Mouse (Mus musculus) brain, embryonic 14.5 days (tissue): Measurements from ENCODE around the gene Ifitm10. TPM values are rescaled to one million over a fixed set of nuclear protein-coding genes. Genes with fewer than 3 reads are reported as not detected.

Experiments used
- DNase-seq: peaks from one replicate; pipeline ENCODE4 v3.0.0-alpha.2; 2011; ENCODE audit warnings: low read depth
- CTCF ChIP-seq: fragments of 200-500 bp; IDR thresholded peaks from 2 replicates; pipeline ENCODE4 v1.5.1; 2012; ENCODE audit warnings: inconsistent platforms, mild to moderate bottlenecking, moderate library complexity, borderline replicate concordance; ENCODE audit not compliant: insufficient read depth, insufficient read length; ENCODE audit errors: extremely low read depth
- POLR2A ChIP-seq: fragments of 200-500 bp; IDR thresholded peaks from 2 replicates; pipeline ENCODE4 v1.6.1; 2012; ENCODE audit warnings: mild to moderate bottlenecking, inconsistent platforms, borderline replicate concordance; ENCODE audit not compliant: poor library complexity, insufficient read depth, insufficient read length, severe bottlenecking; ENCODE audit errors: extremely low read depth
- polyA plus RNA-seq: library from polyadenylated mRNA; depleted of rRNA; stranded (reverse); fragments of >200 nt; gene quantifications from 2 replicates; pipeline ENCODE4 v1.2.3, GENCODE M21; 2012

Ifitm10 gene
- polyA plus RNA-seq, 1 experiment, result 2.8 TPM

DNA sequence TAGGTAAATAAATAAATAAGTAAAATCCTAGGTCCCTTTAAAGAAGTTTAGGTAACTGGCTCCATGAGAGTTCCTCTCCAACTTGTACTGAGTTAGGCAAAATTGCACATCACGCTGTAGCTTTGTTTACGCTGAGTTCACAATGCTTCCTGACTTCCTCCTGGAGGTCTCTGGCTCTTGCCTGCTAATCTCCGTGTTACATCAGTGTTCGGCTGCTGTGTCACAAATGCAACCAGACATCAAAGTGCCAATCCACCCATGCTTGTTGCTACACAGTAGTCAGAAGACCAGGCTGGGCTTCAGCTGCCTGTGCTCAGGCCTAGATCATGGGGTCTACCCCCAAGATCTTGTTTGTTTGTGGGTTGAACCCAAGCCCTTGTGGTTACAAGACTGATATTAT is 30.0 kb upstream of the Ifitm10 start:
- TF ChIP-seq CTCF (no peak), POLR2A (no peak)

GRCm38 (mm10) chr7:142400750-142401142 is 27.2 kb upstream of the Ifitm10 start:
- DNase-seq, result peak; percentile 46
- TF ChIP-seq CTCF, result no peak
- no peak for TF ChIP-seq POLR2A

More for the DNA sequence above, 30.0 kb upstream of the Ifitm10 start:
- DNase-seq, result no peak

GRCm38 (mm10) chr7:142400112-142400749 is 26.7 kb upstream of the Ifitm10 start:
- TF ChIP-seq POLR2A, result no peak
- no peak for TF ChIP-seq CTCF
- no peak for DNase-seq

DNA sequence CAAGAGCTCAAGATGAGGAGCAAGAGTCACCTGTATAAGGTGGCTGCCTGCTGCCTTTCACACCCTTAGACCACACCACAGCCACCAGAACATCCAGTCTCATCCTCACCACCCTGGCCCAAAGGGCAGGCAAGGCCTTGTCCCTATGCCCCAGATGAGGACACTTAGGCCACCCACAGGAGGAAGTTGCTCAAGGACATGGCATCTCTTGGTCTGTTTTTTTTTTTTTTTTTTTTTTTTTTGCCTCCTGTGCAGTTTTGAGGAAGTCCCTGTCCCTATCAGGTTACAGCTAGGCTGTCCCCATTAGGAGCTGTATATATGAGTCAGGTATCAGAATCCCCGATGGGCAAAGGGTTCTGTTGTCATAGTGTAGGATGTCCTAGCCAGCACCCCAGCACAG is 25.7 kb upstream of the Ifitm10 start:
- DNase-seq, result no peak
- TF ChIP-seq POLR2A (no peak), CTCF (no peak)

- no peak for DNase-seq
These were observed 24.5 kb upstream of the Ifitm10 start for GRCm38 (mm10) chr7:142398052-142398451.

DNA sequence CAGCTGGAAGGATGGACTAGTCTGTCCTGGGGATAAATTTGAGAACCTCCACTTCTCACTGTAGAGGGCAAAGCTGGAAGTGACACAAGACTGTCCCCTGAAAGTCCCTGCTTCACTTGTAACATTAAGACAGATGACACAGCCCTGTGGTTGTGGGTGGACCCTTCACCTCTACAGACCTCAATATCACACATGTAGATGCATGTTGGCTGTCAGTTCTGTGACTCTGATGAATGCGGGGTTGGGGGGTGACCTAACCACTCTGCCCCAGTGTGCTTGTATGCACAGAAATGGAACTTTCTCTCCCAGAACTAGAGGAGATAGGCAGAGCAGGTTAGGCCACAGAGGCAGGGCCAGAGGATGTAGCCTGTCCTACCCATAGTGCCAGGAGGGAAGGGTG is 23.1 kb upstream of the Ifitm10 start:
- TF ChIP-seq POLR2A (no peak), CTCF (no peak)
- DNase-seq, result no peak

More at GRCm38 (mm10) chr7:142398052-142398451, 24.5 kb upstream of the Ifitm10 start:
- TF ChIP-seq POLR2A, result no peak
- TF ChIP-seq CTCF, result no peak

- TF ChIP-seq POLR2A, result no peak
- no peak for DNase-seq
These were observed 21.9 kb upstream of the Ifitm10 start for GRCm38 (mm10) chr7:142395472-142395871.

- TF ChIP-seq POLR2A (no peak), CTCF (no peak)
These were observed 21.0 kb upstream of the Ifitm10 start for GRCm38 (mm10) chr7:142394261-142395190.

GRCm38 (mm10) chr7:142393191-142393590 is 19.6 kb upstream of the Ifitm10 start:
- no peak for DNase-seq
- no peak for TF ChIP-seq CTCF
- TF ChIP-seq POLR2A, result no peak

More at GRCm38 (mm10) chr7:142394261-142395190, 21.0 kb upstream of the Ifitm10 start:
- no peak for DNase-seq

DNA sequence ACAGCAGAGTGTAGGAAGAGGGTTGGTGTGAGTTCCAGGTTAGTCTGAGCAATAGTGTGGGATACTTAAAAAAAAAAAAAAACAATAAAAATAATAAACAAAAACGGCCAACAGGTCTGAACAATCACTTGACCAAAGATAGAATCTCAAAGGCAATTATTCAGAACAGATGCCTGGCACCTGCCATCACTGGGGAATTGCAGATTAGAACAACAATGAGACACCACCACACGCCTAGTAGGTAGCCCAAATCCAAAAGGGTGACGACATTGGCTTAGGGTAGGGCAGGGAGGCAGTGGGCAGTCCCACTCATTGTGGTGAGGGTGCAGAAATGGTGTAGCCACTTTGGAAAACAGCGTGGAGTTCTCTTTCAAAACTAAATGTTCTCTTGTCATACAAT is 18.1 kb upstream of the Ifitm10 start:
- no peak for DNase-seq
- TF ChIP-seq POLR2A (no peak), CTCF (no peak)

- TF ChIP-seq CTCF, result no peak
- no peak for TF ChIP-seq POLR2A
- DNase-seq, result no peak
These were observed 17.6 kb upstream of the Ifitm10 start for GRCm38 (mm10) chr7:142391108-142391507.
